Mouse (Mus musculus) liver, embryonic 14.5 days (tissue): ENCODE results near the gene Lingo2. TPM values are rescaled to one million over a fixed set of nuclear protein-coding genes. Genes with fewer than 3 reads are reported as not detected.

Experiments
- ATAC-seq: fragments of 200-750 bp; cut with Nextera tagmentation; 2 replicates; pipeline ENCODE4 v1.8.0; 2017; ENCODE audit warnings: moderate number of reproducible peaks, mild to moderate bottlenecking, moderate library complexity; ENCODE audit not compliant: insufficient read depth
- DNase-seq, 3 experiments: peaks; one replicate each; pipeline ENCODE4 v3.0.0-alpha.2; 2012 to 2013; ENCODE audit warnings: low read depth in 3 of 3, low spot score in 3 of 3
- H3K27ac ChIP-seq: fragments of 300-500 bp; sonication (generic); 2 replicates; pipeline ENCODE4 v1.5.1; 2014; ENCODE audit warnings: moderate library complexity, mild to moderate bottlenecking, control low read depth, inconsistent platforms
- H3K27me3 ChIP-seq: fragments of 300-500 bp; sonication (generic); 2 replicates; pipeline ENCODE4 v1.6.1; 2014; ENCODE audit warnings: mild to moderate bottlenecking, low read length, moderate library complexity; ENCODE audit not compliant: control insufficient read depth, insufficient read depth
- H3K36me3 ChIP-seq: fragments of 300-500 bp; sonication (generic); replicated peaks from 2 replicates; pipeline ENCODE4 v1.6.1; 2014; ENCODE audit warnings: low read depth; ENCODE audit not compliant: control insufficient read depth, insufficient read depth
- H3K4me1 ChIP-seq, 2 experiments: fragments of 200-500 bp in 1 of 2; fragments of 300-500 bp in 1 of 2; sonication (generic) in 1 of 2; replicated peaks; 2 replicates each; pipeline ENCODE4 v1.6.1; 2012 to 2014; ENCODE audit warnings: antibody characterized with exemption in 1 of 2, inconsistent platforms in 1 of 2, low read length in 1 of 2; ENCODE audit not compliant: control insufficient read depth in 2 of 2, insufficient read depth in 2 of 2
- H3K4me2 ChIP-seq: fragments of 300-500 bp; sonication (generic); 2 replicates; pipeline ENCODE4 v1.6.1; 2014; ENCODE audit warnings: low read depth, mild to moderate bottlenecking, control low read depth, moderate library complexity
- H3K4me3 ChIP-seq, 2 experiments: fragments of 200-500 bp in 1 of 2; fragments of 300-500 bp in 1 of 2; sonication (generic) in 1 of 2; 2 replicates each; pipeline ENCODE4 v1.5.1; 2012 to 2014; ENCODE audit warnings: low read depth in 2 of 2, low read length in 2 of 2, mild to moderate bottlenecking in 2 of 2, control low read depth in 1 of 2, inconsistent platforms in 1 of 2, moderate library complexity in 1 of 2; ENCODE audit not compliant: insufficient read depth in 1 of 2
- H3K9ac ChIP-seq: fragments of 300-500 bp; sonication (generic); replicated peaks from 2 replicates; pipeline ENCODE4 v1.6.1; 2014; ENCODE audit warnings: mild to moderate bottlenecking, control low read depth, moderate library complexity
- H3K9me3 ChIP-seq: fragments of 300-500 bp; sonication (generic); 2 replicates; pipeline ENCODE4 v1.6.1; 2016; ENCODE audit warnings: low read length, mixed read lengths; ENCODE audit not compliant: control insufficient read depth
- CTCF ChIP-seq: IDR thresholded peaks from 2 replicates; pipeline ENCODE4 v1.5.1; 2016; ENCODE audit warnings: antibody characterized with exemption, low read depth, control low read depth
- EP300 ChIP-seq: IDR thresholded peaks from 2 replicates; pipeline ENCODE4 v1.6.1; 2016; ENCODE audit warnings: antibody characterized with exemption, low read depth
- WGBS: fragments of 180-500 bp; shearing (Covaris S2); extraction: QIAGEN DNeasy Blood & Tissue Kit; methylation state at CpG from one replicate; pipeline ENCODE4 v1.1.7; 2014; ENCODE audit not compliant: insufficient replicate concordance; 5-methylcytosine and 5-hydroxymethylcytosine counted together
- polyA plus RNA-seq, 2 experiments: library from polyadenylated mRNA; depleted of rRNA in 1 of 2; stranded (reverse) in 1 of 2; unstranded in 1 of 2; fragments of >200 nt; fragmentation: Nextera tagmentation in 1 of 2; extraction: Ambion mirVana in 1 of 2; gene quantifications; 2 replicates each; pipeline versions ENCODE4 v1.2.1 to v1.2.3; 2012 to 2014

Gene Lingo2
- polyA plus RNA-seq, 2 experiments = 0.01 TPM; not detected in 1

GRCm38 (mm10) chr4:36821914-36822313 is 129.6 kb downstream of the Lingo2 start:
- no peak overlapping the region for H3K9ac ChIP-seq
- no peak overlapping the region for H3K4me3 ChIP-seq
- no peaks in the 10 kb centered on the region for H3K9me3 ChIP-seq
- DNase-seq (no peak), ATAC-seq (no peak)
- TF ChIP-seq CTCF (no peak), EP300 (no peak)
- no peaks in the 10 kb centered on the region for H3K36me3 ChIP-seq
- no peak overlapping the region for H3K27ac ChIP-seq
- H3K4me1 ChIP-seq = no peaks in the 10 kb centered on the region
- H3K4me2 ChIP-seq = no peak overlapping the region
- no peaks in the 10 kb centered on the region for H3K27me3 ChIP-seq

DNA sequence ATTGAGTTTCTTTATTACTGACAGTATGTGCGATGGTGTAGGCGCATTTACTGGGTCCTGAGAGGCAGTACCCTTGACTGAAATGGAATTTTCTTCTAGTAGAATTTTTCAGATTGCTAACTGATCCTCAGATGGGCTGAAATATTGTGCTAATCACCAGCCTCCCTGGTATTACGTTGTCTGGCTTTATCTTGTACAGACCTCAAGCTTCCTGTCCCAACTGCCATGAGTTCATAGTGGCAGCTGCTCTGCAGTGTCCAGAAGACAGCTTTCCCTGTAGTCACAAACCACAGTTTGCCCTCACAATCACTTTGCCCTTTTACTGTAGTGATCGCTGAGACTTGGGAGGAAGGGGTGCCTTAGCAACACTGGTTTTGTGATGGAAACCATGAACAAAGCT is 176.5 kb downstream of the Lingo2 start:
- Histone ChIP-seq H3K9ac (no peak overlapping the region), H3K4me2 (no peak overlapping the region), H3K4me3 (no peak overlapping the region), H3K36me3 (no peaks in the 10 kb centered on the region), H3K27me3 (no peaks in the 10 kb centered on the region), H3K4me1 (no peaks in the 10 kb centered on the region), H3K27ac (no peak overlapping the region), H3K9me3 (no peaks in the 10 kb centered on the region)
- DNase-seq = no peak
- no peak for ATAC-seq
- WGBS = 38% methylated on average over 4 of the region's 4 CpGs
- TF ChIP-seq CTCF (no peak), EP300 (no peak)

DNA sequence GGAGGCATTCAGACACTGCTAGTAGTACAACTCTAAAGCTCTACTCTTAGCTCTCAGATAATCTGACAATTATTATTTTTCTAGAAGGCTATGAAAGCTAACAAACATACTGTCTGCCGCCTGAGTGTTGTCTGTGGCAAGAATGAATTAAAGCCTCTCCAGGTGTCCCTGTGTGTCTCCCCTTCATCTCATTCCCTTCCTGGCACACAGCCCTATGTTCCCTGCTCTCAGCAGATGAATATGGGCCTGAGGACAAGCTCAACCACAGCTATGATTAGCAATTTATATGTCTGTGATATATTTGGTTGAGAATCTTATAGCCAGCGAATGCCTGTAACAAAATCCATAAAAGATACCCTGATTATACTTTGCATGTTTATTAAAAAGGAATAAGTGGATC is 220.9 kb downstream of the Lingo2 start:
- H3K36me3 ChIP-seq = no peaks in the 10 kb centered on the region
- H3K27me3 ChIP-seq = no peaks in the 10 kb centered on the region
- DNase-seq (no peak), ATAC-seq (no peak)
- no peak overlapping the region for H3K4me3 ChIP-seq
- WGBS = 56% methylated on average over 2 of the region's 2 CpGs
- H3K9ac ChIP-seq = no peak overlapping the region
- TF ChIP-seq EP300 (no peak), CTCF (no peak)
- H3K4me2 ChIP-seq = no peak overlapping the region
- no peak overlapping the region for H3K27ac ChIP-seq
- no peaks in the 10 kb centered on the region for H3K9me3 ChIP-seq
- H3K4me1 ChIP-seq = no peaks in the 10 kb centered on the region

DNA sequence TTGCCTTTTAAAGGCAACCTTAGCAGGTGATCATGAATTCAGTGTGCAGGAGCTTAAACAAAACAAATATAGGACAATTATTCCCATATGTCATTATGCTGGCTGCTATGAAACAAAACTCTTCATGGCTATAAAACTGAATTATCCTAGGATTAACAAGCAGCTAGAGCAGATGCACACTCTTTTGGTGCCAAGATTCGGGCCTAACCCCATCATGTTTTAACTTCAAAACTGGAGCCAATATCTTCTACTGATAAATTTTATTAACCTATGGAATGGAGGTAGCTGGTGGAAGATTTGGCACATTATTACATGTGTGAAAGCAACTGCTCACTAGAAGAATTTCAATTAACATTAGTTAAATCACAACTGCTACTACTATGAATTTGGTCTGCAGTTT is 235.1 kb downstream of the Lingo2 start:
- Histone ChIP-seq H3K27me3 (no peaks in the 10 kb centered on the region), H3K9me3 (no peaks in the 10 kb centered on the region), H3K4me1 (no peaks in the 10 kb centered on the region), H3K27ac (no peak overlapping the region), H3K36me3 (no peaks in the 10 kb centered on the region), H3K4me3 (no peak overlapping the region), H3K9ac (no peak overlapping the region), H3K4me2 (no peak overlapping the region)
- TF ChIP-seq EP300 (no peak), CTCF (no peak)
- ATAC-seq (no peak), DNase-seq (no peak)
- WGBS = 42% methylated on average over 1 of the region's 1 CpGs

- no peak overlapping the region for H3K4me3 ChIP-seq
- H3K4me1 ChIP-seq = peaks cover 0 to 5% of the 10 kb centered on the region in 2 experiments; a peak in 2 of 4 replicates
- no peak overlapping the region for H3K4me2 ChIP-seq
- no peak overlapping the region for H3K27ac ChIP-seq
- no peak overlapping the region for H3K9ac ChIP-seq
- ATAC-seq (peak; percentile 53; the same call in 1 of the 2 replicates), DNase-seq (no peak)
- no peaks in the 10 kb centered on the region for H3K27me3 ChIP-seq
- TF ChIP-seq CTCF (no peak), EP300 (peak; percentile 47; the same call in 1 of the 2 replicates)
- H3K36me3 ChIP-seq = no peaks in the 10 kb centered on the region
- H3K9me3 ChIP-seq = no peaks in the 10 kb centered on the region
- WGBS = 34% methylated on average over 3 of the region's 3 CpGs
Observed at GRCm38 (mm10) chr4:36698888-36699287, 252.7 kb downstream of the Lingo2 start.
